Mouse (Mus musculus) NIH3T3 (cell line): ENCODE measurements at regions not wholly inside any gene's neighbourhood (a gene's known extent, or its start where the extent isn't known, plus 50 kb on each side); places are given as distances from the start of the nearest gene placed in this dataset.

Experiments
- DNase-seq: peaks from one replicate; pipeline ENCODE4 v3.0.0-alpha.2; 2012; ENCODE audit warnings: low read depth

GRCm38 (mm10) chr14:89242159-89242558 is 771.0 kb upstream of the Pcdh20 start:
- no peak for DNase-seq

DNA sequence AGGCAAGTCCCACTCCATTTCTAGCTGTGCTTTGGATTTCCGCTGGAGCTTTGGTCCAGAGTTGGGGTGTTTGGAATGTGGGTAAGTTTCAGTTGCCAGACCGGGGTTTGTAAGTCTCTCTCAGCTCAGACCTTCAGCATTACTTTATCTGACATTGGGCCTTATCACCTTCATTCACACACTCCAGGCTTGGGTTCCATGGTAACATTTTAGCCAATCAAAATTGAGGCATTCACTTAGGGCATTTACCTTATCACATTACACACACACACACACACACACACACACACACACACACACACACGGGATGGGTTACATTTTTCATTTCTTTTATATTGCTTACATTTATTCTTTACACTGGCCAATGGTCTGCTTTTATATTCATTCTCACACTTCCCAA is 765.3 kb upstream of the Pcdh20 start:
- no peak for DNase-seq

DNA sequence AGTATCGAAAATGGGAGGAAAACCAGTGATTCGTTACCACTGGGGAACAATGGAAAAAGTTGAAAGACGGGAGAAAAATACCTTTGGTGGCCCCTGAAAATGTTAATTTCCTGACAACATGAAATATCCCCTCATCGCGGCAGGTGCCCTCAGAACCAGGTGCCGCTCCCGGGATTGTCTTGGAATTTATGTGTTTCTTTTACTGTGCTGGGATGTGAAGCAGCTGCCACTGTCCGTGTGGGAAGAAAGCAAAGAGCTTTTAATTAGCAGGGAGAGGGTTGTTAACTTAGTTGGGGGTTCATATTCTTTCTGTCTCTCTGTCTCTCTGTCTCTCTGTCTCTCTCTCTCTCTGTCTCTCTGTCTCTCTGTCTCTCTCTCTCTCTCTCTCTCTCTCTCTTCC is 759.3 kb upstream of the Pcdh20 start:
- no peak for DNase-seq

- DNase-seq, result no peak
Measured at GRCm38 (mm10) chr14:89217390-89217789, 746.2 kb upstream of the Pcdh20 start.

GRCm38 (mm10) chr14:89181386-89181979 is 710.3 kb upstream of the Pcdh20 start:
- peak; percentile 51 for DNase-seq

DNA sequence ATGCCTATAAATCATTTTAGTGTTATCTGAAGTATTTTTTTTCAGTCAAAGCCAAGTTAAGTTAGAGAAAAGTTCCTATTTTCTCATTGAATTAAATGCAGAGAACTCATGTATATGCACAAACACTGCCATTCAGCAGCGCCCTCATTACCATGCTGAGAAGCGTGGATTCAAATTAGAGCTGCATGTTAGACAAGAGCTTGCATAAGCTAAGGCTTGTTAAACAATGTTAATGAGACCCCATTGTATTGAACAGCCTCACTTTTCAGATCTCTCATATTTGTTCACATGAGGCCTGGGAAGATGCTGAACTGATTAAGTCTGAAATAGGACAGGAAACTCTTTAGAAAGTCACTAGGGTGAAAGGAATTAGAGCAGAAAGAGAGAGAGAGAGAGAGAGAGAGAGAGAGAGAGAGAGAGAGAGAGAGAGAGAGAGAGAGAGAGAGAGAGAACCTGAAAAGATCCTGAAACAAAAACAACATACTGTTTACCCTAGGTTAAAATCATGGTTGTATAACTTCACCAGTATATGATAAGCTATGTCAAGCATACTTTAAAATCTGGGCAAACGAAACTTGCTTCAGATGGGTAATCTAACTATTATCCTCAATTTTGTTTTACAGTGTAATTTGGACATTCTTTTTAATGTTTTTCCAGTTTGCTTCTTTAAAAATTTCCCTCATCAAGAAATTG is 671.9 kb upstream of the Pcdh20 start:
- no peak for DNase-seq

DNA sequence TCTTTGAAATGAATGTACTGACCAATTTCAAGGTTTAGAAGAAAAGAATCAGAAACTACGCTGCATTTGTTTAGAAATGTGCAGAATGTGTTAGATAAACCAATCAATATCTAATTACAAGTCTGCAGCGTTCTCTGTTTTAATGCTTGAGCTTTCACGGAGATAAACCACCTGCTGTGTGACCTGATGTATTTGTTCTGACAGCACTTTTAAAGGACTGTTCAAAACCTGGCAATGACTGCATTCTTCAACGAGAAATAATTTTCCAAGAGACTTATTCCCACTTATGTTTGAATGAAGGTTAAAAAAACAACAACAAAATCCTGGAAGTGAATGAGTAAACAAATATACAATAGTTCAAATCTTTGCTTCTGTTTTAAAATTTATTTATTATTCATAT is 628.1 kb upstream of the Pcdh20 start:
- no peak for DNase-seq

- no peak for DNase-seq
Measured at GRCm38 (mm10) chr14:89089661-89090060, 618.5 kb upstream of the Pcdh20 start.

DNA sequence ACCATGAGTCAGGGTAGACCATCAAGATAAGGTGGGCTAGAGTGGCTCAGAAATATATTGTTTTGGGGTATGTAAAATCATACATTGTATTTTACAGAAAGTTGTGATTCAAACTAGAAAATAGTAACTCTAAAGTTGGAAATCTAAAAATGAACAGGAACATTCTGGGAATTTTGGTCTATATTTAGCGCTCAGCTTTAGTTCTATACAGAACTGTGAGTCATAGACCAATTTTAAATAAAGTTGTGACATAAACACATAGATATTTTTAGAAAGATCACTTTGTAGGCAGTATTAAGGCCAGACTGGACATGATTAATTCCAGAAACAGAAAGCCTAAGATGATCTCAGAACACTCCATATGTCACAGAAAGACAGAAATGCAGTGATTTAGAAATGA is 604.8 kb upstream of the Pcdh20 start:
- DNase-seq, result no peak

DNA sequence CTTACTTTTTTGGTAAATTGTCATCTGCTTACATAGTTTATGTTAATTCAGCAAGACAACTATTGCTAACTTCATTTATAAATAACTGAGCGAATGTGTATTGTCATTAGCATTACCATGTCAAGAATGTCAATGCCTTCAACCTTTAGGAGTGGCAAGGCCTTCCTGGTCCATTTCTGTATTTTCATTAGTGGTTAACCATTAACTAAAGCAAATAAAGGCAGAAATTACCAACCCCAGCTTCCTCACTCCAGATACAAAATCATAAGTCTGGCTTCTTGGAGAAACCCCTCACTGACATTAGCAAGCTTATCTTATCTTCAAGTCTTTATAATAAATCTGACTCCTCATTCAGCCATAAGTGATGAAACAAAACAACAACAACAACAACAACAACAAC is 592.8 kb upstream of the Pcdh20 start:
- no peak for DNase-seq

GRCm38 (mm10) chr14:89062583-89063436 is 591.6 kb upstream of the Pcdh20 start:
- no peak for DNase-seq

DNA sequence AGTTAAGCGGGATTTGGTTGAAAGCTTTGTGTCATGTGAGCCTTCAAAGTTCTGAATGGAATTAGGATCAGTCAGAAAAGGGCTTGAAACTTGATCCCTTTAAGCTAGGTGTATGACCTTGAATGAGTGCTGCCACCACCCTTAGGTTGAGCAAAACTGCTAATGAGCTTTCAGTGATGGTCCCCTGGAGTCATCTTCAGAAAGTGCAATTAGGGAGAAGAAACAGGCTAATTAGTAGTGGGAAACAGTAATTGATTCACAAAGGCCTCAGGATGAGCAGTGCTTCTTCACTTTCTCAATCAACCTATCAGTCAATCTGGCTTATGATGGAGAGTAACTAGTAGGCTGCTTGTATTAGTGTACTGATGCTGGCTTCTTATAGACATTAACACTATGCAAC is 590.1 kb upstream of the Pcdh20 start:
- DNase-seq, result no peak

- DNase-seq, result peak; percentile 5
Measured at GRCm38 (mm10) chr14:89034390-89034789, 563.2 kb upstream of the Pcdh20 start.

- no peak for DNase-seq
Measured at GRCm38 (mm10) chr14:89011440-89011839, 540.2 kb upstream of the Pcdh20 start.

DNA sequence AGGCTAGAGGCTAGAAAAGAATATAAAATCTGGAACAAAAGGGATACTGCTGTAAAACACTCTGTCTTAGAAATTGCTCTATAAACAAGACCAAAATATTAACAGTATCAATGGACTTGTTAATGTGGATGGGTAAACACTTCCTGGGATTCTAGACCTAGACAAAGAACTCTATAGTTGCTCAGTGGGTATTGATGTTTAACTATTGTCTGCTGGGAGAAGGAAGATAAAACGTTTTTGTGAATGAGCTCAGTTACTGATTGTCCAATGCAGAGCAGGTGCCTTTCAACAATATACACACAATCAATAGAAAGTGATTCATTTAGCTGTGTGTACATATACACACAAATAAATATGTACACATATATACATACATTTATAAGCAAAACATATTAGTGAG is 538.5 kb upstream of the Pcdh20 start:
- no peak for DNase-seq

DNA sequence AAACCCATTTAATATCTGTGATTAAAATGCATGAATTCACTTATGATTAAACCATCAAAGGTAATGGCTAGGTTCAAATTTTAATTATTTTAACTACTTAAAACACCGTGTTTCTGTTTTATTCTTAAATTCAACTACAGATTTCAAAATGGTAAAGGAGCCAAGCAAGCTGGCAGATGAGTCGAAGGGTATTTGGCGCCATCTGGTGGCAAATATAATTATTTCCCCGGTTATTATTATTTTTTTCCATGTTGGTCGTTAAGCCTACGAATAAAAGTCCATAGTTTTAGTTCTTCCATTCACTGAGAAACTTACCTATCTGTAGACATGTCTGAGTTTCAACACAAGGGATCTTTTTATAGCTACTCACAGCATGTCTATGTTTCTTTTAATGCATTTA is 510.7 kb upstream of the Pcdh20 start:
- DNase-seq, result peak; percentile 55

- no peak for DNase-seq
Measured at GRCm38 (mm10) chr14:88976007-88976406, 504.8 kb upstream of the Pcdh20 start.

- DNase-seq, result no peak
Measured at GRCm38 (mm10) chr14:88934569-88934968, 463.4 kb upstream of the Pcdh20 start.
